Comparison of ENCODE assay signal across 7 mouse cellular contexts in genomic region chr3:129203761-129204440, GRCm38 (mm10). TPM values are rescaled to one million over a fixed set of nuclear protein-coding genes. Genes with fewer than 3 reads are reported as not detected.
DNase-seq lines count a peak whose midpoint lies in the region; ATAC-seq and TF ChIP-seq lines count a peak whose summit lies in the region.

No protein-coding gene starts in this region.

- H3K27ac ChIP-seq in testis, adult 2 months (ENCODE audit: control insufficient read depth, insufficient read depth, low read depth, low read length) = no peak overlapping the region
- no peak overlapping the region for H3K27ac ChIP-seq in liver, embryonic 16.5 days (ENCODE audit: low read length)

- no peaks in the 10 kb centered on the region for H3K9me3 ChIP-seq in liver, embryonic 16.5 days (replicated peaks; ENCODE audit: control insufficient read depth, low read length)

- H3K9ac ChIP-seq in liver, embryonic 16.5 days (ENCODE audit: low read depth, low read length) = no peak overlapping the region

- peak overlapping the region; percentile 45 for H3K4me2 ChIP-seq in liver, embryonic 16.5 days (ENCODE audit: low read depth, low read length)

- peaks cover 25% of the 10 kb centered on the region for H3K4me1 ChIP-seq in testis, adult 2 months (ENCODE audit: control insufficient read depth, insufficient read depth, low read length)
- no peaks in the 10 kb centered on the region for H3K4me1 ChIP-seq in liver, embryonic 16.5 days (ENCODE audit: control insufficient read depth, low read depth, low read length)

- no peak for TF ChIP-seq POLR2A in testis, adult 2 months (IDR thresholded peaks at IDR 0.05; ENCODE audit: control insufficient read depth, low read depth, low read length)

- H3K4me3 ChIP-seq in testis, adult 2 months (ENCODE audit: control insufficient read depth, low read depth, low read length) = peak overlapping the region; percentile 51
- H3K4me3 ChIP-seq in liver, embryonic 16.5 days (ENCODE audit: low read depth, low read length) = peak overlapping the region; percentile 29

- peak; percentile 20 for ATAC-seq in granulocyte monocyte progenitor cell, adult 5-6 weeks (replicated peaks; ENCODE audit: poor library complexity, severe bottlenecking)
- ATAC-seq in liver, embryonic 16.5 days (ENCODE audit: low read depth) = no peak

- TF ChIP-seq CTCF in testis, adult 2 months (IDR thresholded peaks at IDR 0.05; ENCODE audit: control insufficient read depth, insufficient read depth, insufficient replicate concordance, low read depth, low read length) = no peak

- DNase-seq in testis, postnatal 10 days (ENCODE audit: low spot score) = no peak
- no peak for DNase-seq in layer of hippocampus, adult 11-12 months (ENCODE audit: low spot score)
- DNase-seq in adrenal gland, postnatal 10 days = no peak
- no peak for DNase-seq in spleen, postnatal 4 days (ENCODE audit: low spot score in 2 of 2)

- 1% methylated on average over 35 of the region's 35 CpGs for WGBS in liver, embryonic 16.5 days (ENCODE audit: insufficient replicate concordance)

- peaks cover 11% of the 10 kb centered on the region for H3K27me3 ChIP-seq in testis, adult 2 months (ENCODE audit: control insufficient read depth, insufficient read depth, low read length)
- H3K27me3 ChIP-seq in liver, embryonic 16.5 days (ENCODE audit: control insufficient read depth, insufficient read depth, low read depth, low read length) = peaks cover 88% of the 10 kb centered on the region

- H3K36me3 ChIP-seq in testis, adult 2 months (ENCODE audit: control insufficient read depth, insufficient read depth, low read length) = no peaks in the 10 kb centered on the region
- no peaks in the 10 kb centered on the region for H3K36me3 ChIP-seq in liver, embryonic 16.5 days (ENCODE audit: control insufficient read depth, insufficient read depth)

RNA-seq across cellular contexts. Expression of gene Pitx2, which starts 4.2 kb away (rescaled TPM):
- polyA plus RNA-seq in testis, adult 2 months (2012; rRNA removed) = 6.1 and 6.6 TPM in 2 replicates
- not detected in 2 replicates for total RNA-seq in granulocyte monocyte progenitor cell, adult 5-6 weeks (2014; fragmentation: Nextera tagmentation)
- not detected in 2 replicates for total RNA-seq in granulocyte monocyte progenitor cell, adult 5-6 weeks (2017)
- polyA plus RNA-seq in liver, embryonic 16.5 days (2015; fragmentation: Nextera tagmentation; extraction: Ambion mirVana) = 0.42 and 0.77 TPM in 2 replicates
- total RNA-seq in adrenal gland, postnatal 10 days (2021) = under 1 TPM; 0.72 to 0.79 TPM
